Mouse (Mus musculus) hindbrain, postnatal 0 days (tissue): ENCODE results near the gene Ankrd40. TPM values are rescaled to one million over a fixed set of nuclear protein-coding genes. Genes with fewer than 3 reads are reported as not detected.

Experiments
- ATAC-seq: fragments of 200-750 bp; cut with Nextera tagmentation; 2 replicates; pipeline ENCODE4 v1.8.0; 2017; ENCODE audit warnings: mild to moderate bottlenecking, moderate TSS enrichment, moderate library complexity
- DNase-seq: peaks from one replicate; pipeline ENCODE4 v3.0.0-alpha.2; 2015; ENCODE audit warnings: low spot score
- H3K27ac ChIP-seq: fragments of 300-500 bp; sonication (generic); 2 replicates; pipeline ENCODE4 v1.5.1; 2014; ENCODE audit warnings: mild to moderate bottlenecking
- H3K27me3 ChIP-seq: fragments of 300-500 bp; sonication (generic); 2 replicates; pipeline ENCODE4 v1.6.1; 2014; ENCODE audit warnings: low read length, mixed read lengths; ENCODE audit not compliant: insufficient read depth
- H3K36me3 ChIP-seq: fragments of 300-500 bp; sonication (generic); 2 replicates; pipeline ENCODE4 v1.6.1; 2014; ENCODE audit warnings: low read length, mixed read lengths; ENCODE audit not compliant: insufficient read depth
- H3K4me1 ChIP-seq: fragments of 300-500 bp; sonication (generic); 2 replicates; pipeline ENCODE4 v1.6.1; 2014; ENCODE audit warnings: antibody characterized with exemption, low read length, mixed read lengths; ENCODE audit not compliant: insufficient read depth
- H3K4me2 ChIP-seq: fragments of 300-500 bp; sonication (generic); 2 replicates; pipeline ENCODE4 v1.6.1; 2014; ENCODE audit warnings: low read depth, mild to moderate bottlenecking, low read length, moderate library complexity, mixed read lengths
- H3K4me3 ChIP-seq: fragments of 300-500 bp; sonication (generic); 2 replicates; pipeline ENCODE4 v1.5.1; 2014; ENCODE audit warnings: low read length
- H3K9ac ChIP-seq: fragments of 300-500 bp; sonication (generic); replicated peaks from 2 replicates; pipeline ENCODE4 v1.6.1; 2014; ENCODE audit warnings: mild to moderate bottlenecking, low read length, moderate library complexity, mixed read lengths
- H3K9me3 ChIP-seq: fragments of 300-500 bp; sonication (generic); 2 replicates; pipeline ENCODE4 v1.6.1; 2016; ENCODE audit warnings: low read length, mixed read lengths
- CTCF ChIP-seq: IDR thresholded peaks from 2 replicates; pipeline ENCODE4 v1.5.1; 2016; ENCODE audit warnings: antibody characterized with exemption, control low read depth, low read depth
- WGBS: fragments of 180-500 bp; shearing (Covaris S2); extraction: QIAGEN DNeasy Blood & Tissue Kit; methylation state at CpG from one replicate; pipeline ENCODE4 v1.1.7; 2014; 5-methylcytosine and 5-hydroxymethylcytosine counted together
- polyA plus RNA-seq: library from polyadenylated mRNA; unstranded; fragments of >200 nt; fragmentation: Nextera tagmentation; extraction: Ambion mirVana; gene quantifications from 2 replicates; pipeline ENCODE4 v1.2.1, GENCODE M21; 2015
- total RNA-seq: library from RNA; depleted of rRNA; stranded (reverse); fragments of >200 nt; gene quantifications from 2 replicates; pipeline ENCODE4 v1.2.3, GENCODE M21; 2014

The Ankrd40 gene
- total and polyA plus RNA-seq, 2 experiments from 2014 or later: 15.1 to 69.1 TPM

- no peak overlapping the region for H3K9ac ChIP-seq
- ATAC-seq (0 out of 2 replicates have a peak, but pooled peaks have one; percentile 16), DNase-seq (no peak)
- no peaks in the 10 kb centered on the region for H3K4me1 ChIP-seq
- no peak for TF ChIP-seq CTCF
- H3K27ac ChIP-seq: no peak overlapping the region
- no peak overlapping the region for H3K4me2 ChIP-seq
- WGBS: 77% methylated on average over 5 of the region's 5 CpGs
- H3K4me3 ChIP-seq: no peak overlapping the region
- peaks cover 30% of the 10 kb centered on the region for H3K36me3 ChIP-seq
- H3K27me3 ChIP-seq: no peaks in the 10 kb centered on the region
- H3K9me3 ChIP-seq: no peaks in the 10 kb centered on the region
Measured at GRCm38 (mm10) chr11:94287105-94287504, 40.7 kb upstream of the Ankrd40 start.

DNA sequence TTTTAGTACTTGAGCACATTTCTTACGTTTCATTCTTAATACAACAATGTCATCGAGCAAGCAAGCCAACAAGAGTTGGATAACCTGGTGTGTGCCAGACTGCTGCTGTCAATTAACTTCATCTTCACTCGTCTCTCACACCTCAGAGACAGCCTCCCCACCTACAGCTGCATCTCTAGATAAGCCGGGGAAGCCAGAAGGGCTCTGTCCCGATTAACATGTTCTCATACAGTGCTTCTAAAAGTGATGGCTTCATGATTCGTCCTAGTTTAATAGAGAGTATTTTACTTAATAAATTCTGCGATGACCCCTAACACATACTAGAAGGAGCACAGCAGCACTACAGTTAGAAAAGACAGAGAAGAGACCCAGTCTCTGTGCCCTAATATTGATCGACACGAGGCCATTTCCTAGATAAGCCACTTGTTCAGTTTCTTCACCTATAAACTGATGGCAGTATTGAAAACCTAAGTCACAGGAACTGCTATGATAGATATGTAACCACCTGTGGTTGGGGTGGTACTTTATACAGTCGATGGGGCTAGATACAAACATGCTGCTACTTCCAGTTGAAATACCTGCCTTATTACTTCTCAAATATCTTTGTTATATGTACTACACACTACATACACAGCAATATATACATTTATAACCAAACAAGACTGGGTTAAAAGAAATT lies 37.6 kb upstream of the Ankrd40 start:
- no peaks in the 10 kb centered on the region for H3K27me3 ChIP-seq
- TF ChIP-seq CTCF: no peak
- no peak overlapping the region for H3K4me2 ChIP-seq
- ATAC-seq: no peak
- no peak overlapping the region for H3K27ac ChIP-seq
- H3K36me3 ChIP-seq: peaks cover 50% of the 10 kb centered on the region
- 90% methylated on average over 10 of the region's 10 CpGs for WGBS
- no peak overlapping the region for H3K9ac ChIP-seq
- no peaks in the 10 kb centered on the region for H3K4me1 ChIP-seq
- no peak overlapping the region for H3K4me3 ChIP-seq
- no peaks in the 10 kb centered on the region for H3K9me3 ChIP-seq
- no peak for DNase-seq

- DNase-seq (no peak), ATAC-seq (no peak)
- Histone ChIP-seq H3K4me2 (no peak overlapping the region), H3K36me3 (peaks cover 68% of the 10 kb centered on the region), H3K4me3 (no peak overlapping the region), H3K27me3 (no peaks in the 10 kb centered on the region), H3K9me3 (no peaks in the 10 kb centered on the region), H3K9ac (no peak overlapping the region), H3K27ac (no peak overlapping the region), H3K4me1 (no peaks in the 10 kb centered on the region)
- WGBS: 48% methylated on average over 9 of the region's 9 CpGs
- TF ChIP-seq CTCF: no peak
Measured at GRCm38 (mm10) chr11:94294996-94295845, 32.6 kb upstream of the Ankrd40 start.

DNA sequence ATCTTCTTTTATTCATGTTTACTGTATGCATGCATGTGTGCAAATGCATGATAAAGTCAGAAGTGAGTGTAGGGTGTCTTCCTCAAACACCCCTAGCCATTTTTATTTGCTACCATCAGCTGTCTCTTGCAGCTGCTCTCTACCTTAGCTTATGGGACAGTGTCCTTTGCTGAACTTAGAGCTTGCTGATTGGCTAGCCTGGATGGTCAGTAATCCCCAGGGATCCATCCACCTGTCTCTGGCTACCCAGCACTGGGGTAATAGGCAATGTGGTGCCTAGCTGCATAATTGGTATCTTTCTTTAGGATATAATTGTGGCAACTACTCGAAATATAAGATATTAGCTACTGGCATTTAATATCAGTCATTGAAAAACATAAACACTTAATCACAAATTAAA lies 15.1 kb upstream of the Ankrd40 start:
- no peaks in the 10 kb centered on the region for H3K27me3 ChIP-seq
- 85% methylated on average over 1 of the region's 1 CpGs for WGBS

GRCm38 (mm10) chr11:94314098-94314652 lies 13.6 kb upstream of the Ankrd40 start:
- no peak overlapping the region for H3K27ac ChIP-seq
- no peak overlapping the region for H3K9ac ChIP-seq
- ATAC-seq (no peak), DNase-seq (no peak)
- no peak overlapping the region for H3K4me2 ChIP-seq
- H3K27me3 ChIP-seq: no peaks in the 10 kb centered on the region
- H3K36me3 ChIP-seq: no peaks in the 10 kb centered on the region
- peaks cover 29% of the 10 kb centered on the region for H3K4me1 ChIP-seq
- WGBS: 70% methylated on average over 2 of the region's 2 CpGs
- no peak overlapping the region for H3K4me3 ChIP-seq
- no peaks in the 10 kb centered on the region for H3K9me3 ChIP-seq
- TF ChIP-seq CTCF: no peak

More for the DNA sequence above, 15.1 kb upstream of the Ankrd40 start:
- Histone ChIP-seq H3K4me3 (no peak overlapping the region), H3K9me3 (no peaks in the 10 kb centered on the region), H3K4me2 (no peak overlapping the region), H3K4me1 (peaks cover 25% of the 10 kb centered on the region), H3K27ac (no peak overlapping the region), H3K36me3 (no peaks in the 10 kb centered on the region), H3K9ac (no peak overlapping the region)
- ATAC-seq: no peak
- DNase-seq: no peak
- TF ChIP-seq CTCF: no peak

DNA sequence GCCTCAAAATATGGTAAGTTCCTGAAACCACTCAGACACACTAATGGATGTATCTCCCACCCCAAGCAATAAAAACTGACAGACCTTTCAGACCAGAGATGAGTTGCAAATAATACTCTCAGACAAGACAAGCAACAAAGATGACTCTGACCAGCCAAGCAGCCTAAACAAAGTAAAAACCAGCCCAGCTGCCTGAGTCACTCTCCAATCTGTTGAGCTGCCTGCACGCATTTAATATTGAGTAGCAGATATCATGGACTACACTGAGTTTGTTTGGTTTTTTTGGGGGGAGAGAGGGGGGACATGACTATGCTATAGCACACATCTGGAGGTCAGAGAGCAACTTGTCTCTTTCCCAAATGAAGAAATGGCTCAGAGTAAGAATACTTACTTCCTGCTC lies 12.5 kb upstream of the Ankrd40 start:
- H3K9me3 ChIP-seq: no peaks in the 10 kb centered on the region
- ATAC-seq (no peak), DNase-seq (no peak)
- no peak for TF ChIP-seq CTCF
- no peak overlapping the region for H3K9ac ChIP-seq
- no peaks in the 10 kb centered on the region for H3K36me3 ChIP-seq
- H3K27me3 ChIP-seq: no peaks in the 10 kb centered on the region
- 66% methylated on average over 1 of the region's 1 CpGs for WGBS
- no peak overlapping the region for H3K4me2 ChIP-seq
- H3K4me1 ChIP-seq: peaks cover 32% of the 10 kb centered on the region
- H3K27ac ChIP-seq: no peak overlapping the region
- no peak overlapping the region for H3K4me3 ChIP-seq
